Mouse (Mus musculus): ENCODE measurements around the gene Plk5.

DNA sequence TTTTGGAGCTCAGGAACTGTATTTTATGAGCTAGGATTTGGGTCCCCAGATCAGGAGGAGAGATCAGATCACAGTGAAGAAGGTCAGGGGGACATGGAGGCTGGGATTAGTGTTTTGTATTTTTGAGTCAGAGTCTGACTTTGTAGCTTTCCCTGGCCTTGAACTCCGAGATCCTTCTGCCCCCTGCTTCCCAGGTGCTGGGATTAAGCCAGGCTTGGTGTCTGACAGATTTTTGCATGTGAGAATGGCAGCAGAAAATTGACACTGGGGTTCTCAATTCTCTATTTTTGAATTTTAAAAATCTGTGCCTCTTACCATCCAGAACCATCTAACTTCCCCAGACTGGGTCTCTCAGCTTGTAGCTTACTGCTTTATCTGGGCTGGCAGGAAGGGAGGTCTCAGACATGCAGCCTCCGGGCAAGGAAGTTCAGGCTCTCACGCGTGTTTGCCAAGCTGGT is 44.5 kb downstream of the Plk5 start:
- no peak for TF ChIP-seq CTCF (IDR thresholded peaks at IDR 0.05; ENCODE audit: low read depth)
- no peak for TF ChIP-seq EP300 (IDR thresholded peaks at IDR 0.05; ENCODE audit: low read depth)
